Mouse (Mus musculus) ES-E14 (cell line): Measurements from ENCODE around the gene Stam2. TPM values are rescaled to one million over a fixed set of nuclear protein-coding genes. Genes with fewer than 3 reads are reported as not detected.

Experiments used
- DNase-seq: peaks from one replicate; pipeline ENCODE4 v3.0.0-alpha.2; 2013; ENCODE audit warnings: low read depth, low spot score
- H3K27ac ChIP-seq: 2 replicates; pipeline ENCODE4 v1.5.1; 2012; ENCODE audit warnings: low read depth, mild to moderate bottlenecking, low read length, moderate library complexity, mixed read lengths; ENCODE audit not compliant: poor library complexity, insufficient read depth, severe bottlenecking
- H3K36me3 ChIP-seq: 2 replicates; pipeline ENCODE4 v1.6.1; 2012; ENCODE audit warnings: mild to moderate bottlenecking, low read length, moderate library complexity, mixed read lengths; ENCODE audit not compliant: control insufficient read depth, poor library complexity, insufficient read depth, severe bottlenecking
- H3K4me1 ChIP-seq, 2 experiments: fragments of 150-350 bp in 1 of 2; sonication (generic) in 1 of 2; 2 replicates each; pipeline ENCODE4 v1.6.1; 2012; ENCODE audit warnings: low read length in 2 of 2, mild to moderate bottlenecking in 1 of 2, mixed read lengths in 1 of 2; ENCODE audit not compliant: control insufficient read depth in 2 of 2, insufficient read depth in 2 of 2, poor library complexity in 1 of 2
- H3K4me3 ChIP-seq, 2 experiments: fragments of 150-350 bp in 1 of 2; sonication (generic) in 1 of 2; 2 replicates each; pipeline ENCODE4 v1.5.1; 2012; ENCODE audit warnings: low read length in 2 of 2, low read depth in 1 of 2, mild to moderate bottlenecking in 1 of 2, mixed read lengths in 1 of 2; ENCODE audit not compliant: insufficient read depth in 1 of 2, poor library complexity in 1 of 2, severe bottlenecking in 1 of 2
- H3K9ac ChIP-seq: 2 replicates; pipeline ENCODE4 v1.6.1; 2012; ENCODE audit warnings: low read depth, mild to moderate bottlenecking, low read length, mixed read lengths; ENCODE audit not compliant: poor library complexity, insufficient read depth, severe bottlenecking
- H3K9me3 ChIP-seq: fragments of 150-350 bp; sonication (generic); 2 replicates; pipeline ENCODE4 v1.6.1; 2012; ENCODE audit warnings: low read depth, mild to moderate bottlenecking, low read length; ENCODE audit not compliant: control insufficient read depth, insufficient read depth
- CHD2 ChIP-seq: IDR thresholded peaks from 2 replicates; pipeline ENCODE4 v1.6.1; 2014; ENCODE audit warnings: mild to moderate bottlenecking, low read depth, low read length, inconsistent platforms
- HCFC1 ChIP-seq: IDR thresholded peaks from 2 replicates; pipeline ENCODE4 v1.6.1; 2012; ENCODE audit warnings: low read length, inconsistent platforms, borderline replicate concordance; ENCODE audit not compliant: insufficient read depth
- MAFK ChIP-seq: IDR thresholded peaks from 2 replicates; pipeline ENCODE4 v1.6.1; 2014; ENCODE audit warnings: mild to moderate bottlenecking, low read depth, low read length, inconsistent platforms; ENCODE audit not compliant: insufficient read depth
- ZC3H11A ChIP-seq: IDR thresholded peaks from 2 replicates; pipeline ENCODE4 v1.6.1; 2012; ENCODE audit warnings: low read depth, mild to moderate bottlenecking, inconsistent platforms, low read length, borderline replicate concordance
- ZNF384 ChIP-seq: IDR thresholded peaks from 2 replicates; pipeline ENCODE4 v1.6.1; 2012; ENCODE audit warnings: low read depth, low read length, inconsistent platforms
- in situ Hi-C, 2 experiments: fragments of 600-800 bp; cut with MboI; formaldehyde crosslinking; loops; one replicate each; pipeline ENCODE4 v1.15.1; 2025; ENCODE audit warnings: low sequenced_read_pairs in 2 of 2, inconsistent platforms in 1 of 2; ENCODE audit not compliant: unreplicated experiment in 2 of 2
- total RNA-seq: library from RNA; depleted of rRNA; stranded (reverse); fragments of 300-350 nt; gene quantifications from 2 replicates; pipeline ENCODE4 v1.2.3, GENCODE M21; 2012; rRNA removed

Stam2 gene
- 24.5 and 26.9 TPM in 2 replicates for total RNA-seq

DNA sequence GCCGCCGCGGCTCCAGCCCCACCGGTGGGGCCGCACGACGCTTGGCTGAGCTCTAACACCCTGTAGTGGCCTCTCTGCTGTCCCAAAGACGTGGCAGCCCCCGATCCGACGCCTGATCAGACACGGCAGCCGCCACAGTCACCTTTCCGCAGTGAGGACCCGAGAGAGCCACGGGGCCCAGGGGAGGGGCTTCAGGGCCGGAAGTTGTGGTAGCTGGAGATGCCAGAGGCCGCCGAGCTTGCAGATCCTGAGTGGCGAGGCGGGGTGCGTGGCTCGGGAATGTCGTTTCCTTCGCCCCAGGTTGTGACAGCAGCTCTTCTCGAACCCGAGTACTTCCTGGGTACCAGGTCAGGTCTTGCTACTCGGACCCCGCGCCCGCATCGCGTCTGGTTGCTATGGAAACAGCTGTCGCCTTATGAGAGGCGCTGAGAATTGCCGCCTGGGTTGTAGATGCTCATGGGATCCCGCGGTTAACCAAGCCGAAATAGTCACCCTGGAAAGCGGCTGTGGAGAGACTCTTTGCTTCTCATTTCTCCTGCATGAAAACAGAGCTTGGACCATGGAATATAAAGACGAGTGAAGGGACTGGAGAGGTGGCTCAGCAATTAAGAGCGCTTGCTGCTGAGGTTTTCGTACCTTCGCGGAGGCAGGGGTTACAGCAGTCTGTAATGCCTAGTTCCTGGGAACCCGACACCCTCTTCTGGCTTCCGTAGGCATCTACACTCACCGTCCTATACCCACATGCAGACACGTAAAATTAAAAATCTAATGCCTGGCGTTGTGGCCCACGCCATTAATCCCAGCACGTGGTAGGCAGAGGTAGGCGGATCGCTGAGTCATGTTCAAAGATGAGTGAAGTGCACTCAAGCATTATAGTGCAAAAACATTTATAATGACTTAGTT lies at the start of gene Stam2:
TSS of gene Stam2 (minus strand) at position 26 of the 903 bp plus-strand sequence.
- Histone ChIP-seq H3K4me3 (peak within 1 kb of the TSS; percentile 77 to 84), H3K27ac (peak within 1 kb of the TSS; percentile 88), H3K4me1 (peaks cover 0 to 2% of the 10 kb centered on the region in 2 experiments; a peak in 2 of 4 replicates), H3K9ac (peak within 1 kb of the TSS; percentile 96), H3K9me3 (no peaks in the 10 kb centered on the region), H3K36me3 (no peaks in the 10 kb centered on the region)
- DNase-seq: peak; percentile 74
- TF ChIP-seq ZNF384 (no peak), MAFK (peak; percentile 59; the same call in 1 of the 2 replicates), CHD2 (no peak), HCFC1 (peak; percentile 47)
- in situ Hi-C loops: no loop called here

GRCm38 (mm10) chr2:52785106-52785721 lies 43.1 kb upstream of the Stam2 start:
- H3K27ac ChIP-seq: no peak overlapping the region
- DNase-seq: no peak
- no peaks in the 10 kb centered on the region for H3K4me1 ChIP-seq
- H3K4me3 ChIP-seq: no peak overlapping the region
- no peaks in the 10 kb centered on the region for H3K36me3 ChIP-seq
- TF ChIP-seq MAFK: no peak
- no peak for TF ChIP-seq ZC3H11A
- TF ChIP-seq CHD2: no peak
- no peak for TF ChIP-seq ZNF384
- no peak for TF ChIP-seq HCFC1
- in situ Hi-C loops: no loop called here
- H3K9ac ChIP-seq: no peak overlapping the region
- no peaks in the 10 kb centered on the region for H3K9me3 ChIP-seq

- Histone ChIP-seq H3K27ac (no peak overlapping the region), H3K4me1 (no peaks in the 10 kb centered on the region), H3K4me3 (no peak overlapping the region), H3K9me3 (no peaks in the 10 kb centered on the region), H3K36me3 (no peaks in the 10 kb centered on the region), H3K9ac (no peak overlapping the region)
- in situ Hi-C loops: no loop called here
- peak; percentile 91 for TF ChIP-seq MAFK
- TF ChIP-seq ZNF384: no peak
- no peak for TF ChIP-seq HCFC1
- no peak for TF ChIP-seq CHD2
- TF ChIP-seq ZC3H11A: no peak
- no peak for DNase-seq
Measured at GRCm38 (mm10) chr2:52779987-52780386, 37.9 kb upstream of the Stam2 start.

GRCm38 (mm10) chr2:52779381-52779780 lies 37.3 kb upstream of the Stam2 start:
- H3K9me3 ChIP-seq: no peaks in the 10 kb centered on the region
- no peak overlapping the region for H3K27ac ChIP-seq
- H3K4me1 ChIP-seq: no peaks in the 10 kb centered on the region
- in situ Hi-C loops: no loop called here
- no peak for DNase-seq
- no peak overlapping the region for H3K4me3 ChIP-seq
- TF ChIP-seq HCFC1: no peak
- no peak overlapping the region for H3K9ac ChIP-seq
- no peaks in the 10 kb centered on the region for H3K36me3 ChIP-seq
